Mouse (Mus musculus) ES-E14 (cell line): Measurements from ENCODE around the gene Spn. TPM values are rescaled to one million over a fixed set of nuclear protein-coding genes. Genes with fewer than 3 reads are reported as not detected.

Experiments
- DNase-seq: peaks from one replicate; pipeline ENCODE4 v3.0.0-alpha.2; 2013; ENCODE audit warnings: low read depth, low spot score
- H3K27ac ChIP-seq: 2 replicates; pipeline ENCODE4 v1.5.1; 2012; ENCODE audit warnings: low read depth, mild to moderate bottlenecking, low read length, moderate library complexity, mixed read lengths; ENCODE audit not compliant: poor library complexity, insufficient read depth, severe bottlenecking
- H3K36me3 ChIP-seq: 2 replicates; pipeline ENCODE4 v1.6.1; 2012; ENCODE audit warnings: mild to moderate bottlenecking, low read length, moderate library complexity, mixed read lengths; ENCODE audit not compliant: control insufficient read depth, poor library complexity, insufficient read depth, severe bottlenecking
- H3K4me1 ChIP-seq, 2 experiments: fragments of 150-350 bp in 1 of 2; sonication (generic) in 1 of 2; 2 replicates each; pipeline ENCODE4 v1.6.1; 2012; ENCODE audit warnings: low read length in 2 of 2, mild to moderate bottlenecking in 1 of 2, mixed read lengths in 1 of 2; ENCODE audit not compliant: control insufficient read depth in 2 of 2, insufficient read depth in 2 of 2, poor library complexity in 1 of 2
- H3K4me3 ChIP-seq, 2 experiments: fragments of 150-350 bp in 1 of 2; sonication (generic) in 1 of 2; 2 replicates each; pipeline ENCODE4 v1.5.1; 2012; ENCODE audit warnings: low read length in 2 of 2, low read depth in 1 of 2, mild to moderate bottlenecking in 1 of 2, mixed read lengths in 1 of 2; ENCODE audit not compliant: insufficient read depth in 1 of 2, poor library complexity in 1 of 2, severe bottlenecking in 1 of 2
- H3K9ac ChIP-seq: 2 replicates; pipeline ENCODE4 v1.6.1; 2012; ENCODE audit warnings: low read depth, mild to moderate bottlenecking, low read length, mixed read lengths; ENCODE audit not compliant: poor library complexity, insufficient read depth, severe bottlenecking
- H3K9me3 ChIP-seq: fragments of 150-350 bp; sonication (generic); 2 replicates; pipeline ENCODE4 v1.6.1; 2012; ENCODE audit warnings: low read depth, mild to moderate bottlenecking, low read length; ENCODE audit not compliant: control insufficient read depth, insufficient read depth
- CHD2 ChIP-seq: IDR thresholded peaks from 2 replicates; pipeline ENCODE4 v1.6.1; 2014; ENCODE audit warnings: mild to moderate bottlenecking, low read depth, low read length, inconsistent platforms
- HCFC1 ChIP-seq: IDR thresholded peaks from 2 replicates; pipeline ENCODE4 v1.6.1; 2012; ENCODE audit warnings: low read length, inconsistent platforms, borderline replicate concordance; ENCODE audit not compliant: insufficient read depth
- MAFK ChIP-seq: IDR thresholded peaks from 2 replicates; pipeline ENCODE4 v1.6.1; 2014; ENCODE audit warnings: mild to moderate bottlenecking, low read depth, low read length, inconsistent platforms; ENCODE audit not compliant: insufficient read depth
- ZC3H11A ChIP-seq: IDR thresholded peaks from 2 replicates; pipeline ENCODE4 v1.6.1; 2012; ENCODE audit warnings: low read depth, mild to moderate bottlenecking, inconsistent platforms, low read length, borderline replicate concordance
- ZNF384 ChIP-seq: IDR thresholded peaks from 2 replicates; pipeline ENCODE4 v1.6.1; 2012; ENCODE audit warnings: low read depth, low read length, inconsistent platforms
- in situ Hi-C, 2 experiments: fragments of 600-800 bp; cut with MboI; formaldehyde crosslinking; loops; one replicate each; pipeline ENCODE4 v1.15.1; 2025; ENCODE audit warnings: low sequenced_read_pairs in 2 of 2, inconsistent platforms in 1 of 2; ENCODE audit not compliant: unreplicated experiment in 2 of 2
- total RNA-seq: library from RNA; depleted of rRNA; stranded (reverse); fragments of 300-350 nt; gene quantifications from 2 replicates; pipeline ENCODE4 v1.2.3, GENCODE M21; 2012

Gene Spn
- total RNA-seq, 1 experiment = 30.2 TPM

DNA sequence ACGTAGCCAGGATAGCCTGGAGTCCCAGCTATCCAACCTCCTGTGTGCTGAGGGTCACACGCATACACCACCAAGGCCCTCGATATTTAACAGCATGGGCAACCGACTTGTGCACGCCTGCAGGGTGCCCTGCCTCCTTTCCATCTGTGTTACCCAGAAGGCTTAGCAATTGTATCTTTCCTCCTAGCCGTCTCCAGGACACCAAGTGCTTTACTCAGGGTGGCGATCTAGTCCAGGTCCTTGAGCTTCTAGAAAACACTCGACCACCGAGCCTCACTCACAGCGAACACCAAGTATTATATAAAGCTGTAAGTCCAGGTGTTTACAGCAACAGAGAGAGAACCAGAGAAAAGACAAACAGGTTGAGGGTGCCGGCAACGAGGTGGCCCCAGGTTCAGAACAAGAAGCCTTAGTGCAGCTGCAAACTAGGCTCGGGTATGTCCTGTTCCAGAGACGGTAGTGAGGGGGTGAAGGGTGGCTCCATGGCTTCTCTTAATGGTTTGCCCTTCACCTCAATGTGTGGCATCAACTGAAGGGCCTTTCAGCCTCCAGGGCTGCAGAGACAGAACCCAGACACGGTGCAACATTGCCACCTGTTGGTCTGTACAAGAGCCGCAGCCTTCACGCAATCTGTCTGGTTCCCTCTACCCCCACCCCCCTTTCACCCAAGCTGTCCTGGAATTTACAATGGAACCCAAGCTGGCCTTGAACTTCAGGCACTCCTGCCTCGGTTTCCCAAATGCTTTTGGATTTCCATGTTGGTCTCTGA is 27.2 kb downstream of the Spn start:
- no peak for TF ChIP-seq MAFK
- TF ChIP-seq HCFC1 = no peak
- peak; percentile 64; the same call in 1 of the 2 replicates for TF ChIP-seq ZC3H11A
- TF ChIP-seq CHD2 = no peak
- no peak for TF ChIP-seq ZNF384
- Histone ChIP-seq H3K36me3 (no peaks in the 10 kb centered on the region), H3K4me3 (no peak overlapping the region), H3K4me1 (peaks cover 4 to 22% of the 10 kb centered on the region in 2 experiments; a peak in 3 of 4 replicates), H3K27ac (no peak overlapping the region), H3K9me3 (no peaks in the 10 kb centered on the region), H3K9ac (no peak overlapping the region)
- DNase-seq = no peak
- in situ Hi-C loops = no loop called here

DNA sequence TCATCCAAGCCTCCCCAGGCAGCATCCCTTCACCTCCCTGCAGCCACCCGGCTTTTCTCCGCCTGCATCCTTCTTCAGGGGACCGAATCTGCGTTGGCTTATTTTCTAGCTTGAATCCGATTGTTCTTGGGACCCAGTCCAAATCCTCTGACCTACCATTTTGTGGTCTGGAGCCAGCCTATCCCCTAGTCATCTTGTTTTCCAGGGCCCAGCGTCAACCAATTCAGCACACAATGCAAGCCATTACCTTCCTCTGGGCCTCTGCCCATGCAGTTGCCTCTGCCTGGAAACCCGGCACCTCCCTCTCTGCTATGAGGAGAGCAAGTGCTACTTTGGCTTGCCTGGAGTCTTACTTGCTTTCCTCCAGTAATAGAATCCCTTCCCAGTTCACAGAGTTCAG is 32.1 kb downstream of the Spn start:
- TF ChIP-seq MAFK = no peak
- no peak for TF ChIP-seq ZC3H11A
- no peak for TF ChIP-seq HCFC1
- TF ChIP-seq ZNF384 = no peak
- TF ChIP-seq CHD2 = no peak
- no peak for DNase-seq
- in situ Hi-C loops = loop anchor here in 1 of 2 experiments (10.0 kb wide), 1 partner anchor 271 kb away; the partner anchor contains the start of gene 4930451I11Rik
- H3K9ac ChIP-seq = no peak overlapping the region
- H3K4me3 ChIP-seq = no peak overlapping the region
- no peak overlapping the region for H3K27ac ChIP-seq
- H3K36me3 ChIP-seq = no peaks in the 10 kb centered on the region
- H3K4me1 ChIP-seq = peaks cover 3 to 14% of the 10 kb centered on the region in 2 experiments; a peak in 2 of 4 replicates
- no peaks in the 10 kb centered on the region for H3K9me3 ChIP-seq

DNA sequence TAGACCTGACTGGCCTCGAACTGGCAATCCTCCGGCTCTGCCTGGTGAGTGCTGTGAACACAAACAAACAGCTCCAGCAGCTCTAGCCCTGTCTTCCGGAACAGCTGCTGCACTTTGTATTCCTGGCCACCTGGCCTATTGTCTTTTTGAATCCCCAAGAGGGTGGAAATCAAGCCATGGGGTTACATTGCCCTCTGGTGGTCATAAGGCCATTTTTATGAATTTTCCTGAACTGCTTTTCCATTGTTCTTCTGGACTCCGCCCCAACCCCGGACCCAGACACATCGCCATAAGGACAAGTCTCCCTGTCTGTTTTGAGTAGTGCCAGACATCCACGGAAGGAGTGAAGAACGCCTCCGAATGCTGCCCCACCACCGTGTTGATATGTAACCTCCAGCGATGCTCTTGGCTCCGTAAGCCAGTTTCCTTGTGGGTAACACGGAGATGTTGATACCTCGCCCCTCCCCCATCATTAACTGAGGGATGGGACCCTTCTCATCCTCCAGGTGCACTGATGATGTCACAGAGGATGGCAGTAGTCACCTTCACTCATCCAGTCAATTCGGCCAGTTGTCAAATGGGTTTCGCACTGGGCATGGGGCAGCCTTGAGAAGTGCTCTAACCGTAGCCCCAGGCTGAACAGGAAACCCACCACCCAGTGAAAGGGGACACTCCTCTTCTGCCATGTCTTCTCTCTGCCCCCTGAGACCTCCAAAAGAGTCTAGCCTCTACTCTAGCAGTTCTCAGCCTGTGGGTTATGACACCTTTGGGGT is 32.9 kb downstream of the Spn start:
- no peak overlapping the region for H3K27ac ChIP-seq
- H3K9me3 ChIP-seq = no peaks in the 10 kb centered on the region
- H3K4me3 ChIP-seq = peak overlapping the region; percentile 44 to 57; a peak in 3 of 4 replicates
- in situ Hi-C loops = loop anchor here in 1 of 2 experiments (10.0 kb wide), 1 partner anchor 270 kb away; the partner anchor contains the start of gene 4930451I11Rik
- DNase-seq = peak; percentile 91
- H3K9ac ChIP-seq = peak overlapping the region; percentile 61; the same call in 1 of the 2 replicates
- no peaks in the 10 kb centered on the region for H3K36me3 ChIP-seq
- peaks cover 3 to 12% of the 10 kb centered on the region in 2 experiments; a peak in 2 of 4 replicates for H3K4me1 ChIP-seq
- TF ChIP-seq HCFC1 (0 out of 2 replicates have a peak, but pooled peaks have one; percentile 1), MAFK (no peak; the same call in 1 of the 2 replicates), ZC3H11A (peak; percentile 91)

DNA sequence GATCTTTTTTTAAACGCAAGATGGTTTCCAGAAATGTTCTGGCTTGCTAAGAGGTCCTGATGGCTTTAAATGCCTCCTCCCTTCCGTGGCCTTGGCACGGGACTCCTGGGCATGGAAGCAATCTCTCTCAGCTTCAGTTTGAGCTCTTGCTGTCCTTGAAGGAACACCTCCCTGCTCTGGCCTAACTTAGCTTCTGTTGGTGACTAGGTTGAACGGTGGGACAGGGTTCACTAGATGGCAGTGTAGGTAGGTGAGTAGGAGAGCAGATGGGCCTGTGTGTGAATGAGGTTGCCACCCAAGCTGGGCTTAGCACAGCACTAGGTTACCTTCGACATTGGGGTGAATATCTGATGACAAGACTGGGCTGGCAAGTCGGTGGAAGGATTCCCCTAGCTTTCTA is 33.7 kb downstream of the Spn start:
- in situ Hi-C loops = loop anchor here in 1 of 2 experiments (10.0 kb wide), 1 partner anchor 269 kb away; the partner anchor contains the start of gene 4930451I11Rik
- H3K27ac ChIP-seq = no peak overlapping the region
- no peak for DNase-seq

More for the DNA sequence above, 33.7 kb downstream of the Spn start:
- Histone ChIP-seq H3K4me1 (peaks cover 3 to 12% of the 10 kb centered on the region in 2 experiments; a peak in 2 of 4 replicates), H3K9me3 (no peaks in the 10 kb centered on the region), H3K9ac (peak overlapping the region; percentile 23; the same call in 1 of the 2 replicates), H3K36me3 (no peaks in the 10 kb centered on the region), H3K4me3 (no peak overlapping the region)
- TF ChIP-seq ZC3H11A (no peak), MAFK (no peak), ZNF384 (no peak), HCFC1 (no peak), CHD2 (no peak)
